Mouse (Mus musculus) induced T-regulatory cell, adult 2 months (primary cell): ENCODE results near the gene Scp2.

Experiments
- DNase-seq: peaks from one replicate; pipeline ENCODE4 v3.0.0-alpha.2; 2012; ENCODE audit warnings: low read depth

Gene Scp2

DNA sequence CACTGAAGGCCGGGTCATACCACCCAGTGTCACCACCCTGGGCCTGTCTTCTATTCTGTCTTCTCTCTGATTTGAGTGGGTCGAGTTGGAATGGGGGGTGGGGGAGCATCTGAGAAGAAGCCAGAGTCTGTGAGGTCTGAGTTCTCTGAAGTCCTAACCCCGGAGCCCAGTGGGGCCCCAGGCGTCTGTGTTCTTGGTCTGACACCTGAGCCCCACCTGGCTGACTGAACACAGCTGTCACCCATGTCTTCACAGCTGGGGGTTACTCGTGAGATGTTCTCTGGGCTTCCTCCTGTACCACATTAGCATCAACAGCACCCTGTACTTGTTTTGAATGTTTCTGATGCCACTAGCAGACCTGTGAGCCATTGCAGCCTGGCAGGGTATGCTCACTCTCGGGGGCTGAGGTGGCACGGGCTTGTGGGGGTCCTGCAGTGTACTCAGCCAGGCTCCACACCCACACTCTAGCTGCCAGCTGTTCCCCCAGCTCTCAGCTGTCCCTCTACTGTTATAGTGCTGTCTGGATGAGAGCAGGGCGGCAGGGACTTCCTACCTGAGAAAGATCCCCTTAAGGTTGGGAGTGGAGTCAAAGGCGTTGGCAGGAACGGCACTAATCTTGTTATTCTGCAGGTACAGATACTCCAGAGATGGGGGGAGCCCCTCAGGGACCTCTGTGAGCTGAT is 126.4 kb downstream of the Scp2 start:
- DNase-seq: no peak

DNA sequence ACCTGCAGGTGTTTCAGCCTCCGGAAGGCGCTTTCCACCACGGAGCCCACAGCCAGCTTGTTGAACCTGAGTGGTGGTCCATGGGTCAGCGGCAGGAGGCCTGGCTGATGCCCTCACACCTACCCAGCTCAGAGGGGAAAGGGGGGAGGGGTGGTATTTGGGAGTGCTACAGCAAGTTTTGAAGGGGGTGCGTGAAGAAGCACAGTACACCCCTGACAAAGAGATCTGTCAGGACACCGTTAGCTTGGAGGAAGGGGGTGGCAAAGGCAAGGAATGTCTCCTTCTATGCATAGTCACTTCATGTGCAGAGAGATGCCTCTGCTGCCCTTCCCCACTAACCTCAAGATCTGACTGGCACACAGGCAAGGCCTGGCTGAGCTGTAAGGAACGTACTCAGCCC is 127.0 kb downstream of the Scp2 start:
- DNase-seq: no peak

DNA sequence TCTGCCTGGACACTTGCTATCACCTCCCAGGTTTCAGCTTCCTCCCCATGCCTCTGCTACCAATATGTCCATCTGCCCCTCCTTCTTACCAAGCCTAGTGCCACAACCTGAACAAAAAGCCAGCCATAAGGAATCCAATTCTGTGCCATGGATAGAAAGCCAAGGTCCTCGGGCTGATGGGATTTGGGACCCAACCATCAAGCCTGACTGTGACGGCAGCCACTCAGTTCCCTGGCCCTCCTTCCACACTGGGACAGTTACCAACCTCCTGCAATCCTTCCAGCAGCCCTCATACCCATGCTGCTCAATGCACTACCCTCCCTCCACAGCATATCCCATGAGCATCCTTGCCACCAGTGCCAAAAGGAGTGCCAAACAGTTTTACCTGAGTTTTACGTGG is 128.5 kb downstream of the Scp2 start:
- DNase-seq: no peak

DNA sequence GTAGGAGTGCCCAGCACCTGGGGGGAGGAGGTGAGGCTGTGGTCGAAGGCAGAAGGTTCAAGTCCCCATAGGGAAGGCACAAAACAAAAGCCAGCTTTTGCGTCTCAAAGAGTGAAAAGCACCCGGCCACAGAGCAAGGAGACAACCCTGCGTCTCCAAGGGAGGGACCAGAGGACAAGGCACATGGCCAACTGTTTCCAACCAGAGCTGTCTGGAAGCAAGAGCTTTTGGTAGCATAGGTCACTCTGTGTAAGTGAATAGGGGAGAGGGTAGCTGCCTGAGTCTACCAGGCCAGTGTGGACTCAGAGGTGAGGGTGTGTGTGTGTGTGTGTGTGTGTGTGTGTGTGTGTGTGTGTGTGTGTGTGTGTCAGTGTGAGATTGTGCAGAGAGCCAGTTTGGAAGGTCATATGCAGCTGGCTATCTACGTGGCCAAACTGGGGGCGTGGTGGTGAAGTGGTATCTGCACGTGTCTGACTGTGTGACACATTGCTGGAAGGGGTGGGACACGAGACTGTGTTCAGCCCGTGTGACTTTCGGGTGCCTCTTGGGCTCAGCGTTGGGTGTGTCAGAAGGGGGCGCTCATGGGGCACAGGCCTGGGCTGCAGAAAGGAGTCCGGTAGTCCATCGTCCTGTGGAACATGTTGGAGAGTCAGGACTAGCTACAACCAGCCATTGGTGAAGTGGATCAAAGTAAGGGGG is 129.6 kb downstream of the Scp2 start:
- DNase-seq: no peak

DNA sequence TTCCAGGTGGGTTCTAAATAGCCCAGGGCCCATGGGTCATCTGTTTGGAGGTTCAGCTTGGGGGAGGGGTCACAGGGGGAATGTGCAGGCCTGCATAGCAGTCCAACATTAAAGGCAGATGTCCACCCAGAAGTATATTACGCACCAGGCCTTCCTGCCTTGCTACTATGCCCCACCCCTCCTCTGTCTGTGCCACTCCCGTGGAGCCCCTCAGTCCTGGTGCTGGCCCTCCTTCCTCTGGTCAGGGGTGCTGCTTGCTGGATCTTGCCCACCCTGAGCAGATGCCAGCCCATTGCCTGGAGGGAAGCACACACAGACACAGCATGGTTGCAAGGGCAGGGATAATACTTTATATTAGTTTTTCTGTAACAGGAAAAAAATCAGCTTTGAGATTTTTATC is 130.3 kb downstream of the Scp2 start:
- DNase-seq: no peak

DNA sequence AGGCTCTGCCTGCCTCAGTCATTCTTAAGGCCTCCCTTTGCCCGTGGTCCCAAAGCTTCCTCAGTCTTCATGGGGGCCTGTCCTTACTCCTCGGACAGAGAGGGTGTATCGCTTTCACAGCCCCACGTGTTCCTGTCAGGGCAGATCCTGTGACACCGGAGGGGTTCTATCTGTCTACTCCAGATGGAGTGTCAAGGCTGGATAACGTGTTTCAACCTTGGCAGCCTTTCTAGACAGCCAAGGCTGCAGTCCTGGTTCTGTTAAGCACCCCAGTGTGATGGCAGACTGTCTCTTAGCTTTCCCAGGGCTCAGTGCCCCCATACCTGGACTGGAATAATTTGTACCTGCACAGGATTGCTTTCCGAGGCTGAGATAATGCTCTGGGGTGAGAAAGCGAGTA is 136.3 kb downstream of the Scp2 start:
- DNase-seq: no peak

DNA sequence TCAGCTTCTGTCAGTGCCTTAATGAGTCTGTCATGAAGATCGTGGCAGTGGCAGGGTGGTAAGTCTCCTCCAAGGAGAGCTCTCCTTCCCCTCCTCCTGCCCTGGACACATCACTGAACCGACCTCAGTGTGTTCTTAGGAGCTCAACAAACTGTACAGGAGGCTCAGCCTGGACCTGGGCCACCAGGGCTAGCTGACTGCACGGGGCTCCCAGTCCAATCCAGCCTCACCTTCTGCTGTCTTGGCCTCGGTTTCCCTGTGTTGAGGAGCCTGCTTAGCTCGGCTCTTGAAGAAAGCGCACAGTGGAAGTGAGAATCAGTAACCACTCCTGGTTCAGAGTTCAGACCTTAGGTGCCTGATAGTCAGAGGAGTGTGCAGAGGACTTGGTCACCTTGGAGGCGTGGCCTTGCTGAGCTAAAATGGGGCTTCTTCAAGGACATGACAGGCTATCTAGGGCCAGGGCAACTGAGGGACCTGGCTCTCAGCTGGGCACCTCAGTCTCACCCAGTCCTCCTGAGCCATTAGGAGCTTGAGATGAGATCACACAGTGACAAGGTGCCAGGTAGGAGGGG is 137.2 kb downstream of the Scp2 start:
- no peak for DNase-seq

DNA sequence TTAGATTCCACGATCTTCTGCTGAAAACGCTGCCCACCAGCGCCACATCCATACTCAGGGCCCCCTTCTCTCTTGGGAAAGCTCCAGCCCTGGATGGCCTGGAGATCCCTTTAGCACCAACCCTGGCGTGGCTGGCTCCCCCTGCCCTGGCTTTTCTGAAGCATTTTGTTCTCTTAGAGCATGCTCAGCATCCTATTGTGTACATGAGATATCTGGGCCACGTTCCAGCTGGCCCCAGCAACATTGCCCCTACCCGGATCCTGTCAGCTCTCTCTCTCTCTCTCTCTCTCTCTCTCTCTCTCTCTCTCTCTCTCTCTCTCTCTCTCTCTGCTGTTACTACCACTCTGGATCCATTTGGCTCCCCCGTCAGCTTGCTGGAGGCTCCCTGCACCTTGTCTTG is 139.5 kb downstream of the Scp2 start:
- DNase-seq: no peak

DNA sequence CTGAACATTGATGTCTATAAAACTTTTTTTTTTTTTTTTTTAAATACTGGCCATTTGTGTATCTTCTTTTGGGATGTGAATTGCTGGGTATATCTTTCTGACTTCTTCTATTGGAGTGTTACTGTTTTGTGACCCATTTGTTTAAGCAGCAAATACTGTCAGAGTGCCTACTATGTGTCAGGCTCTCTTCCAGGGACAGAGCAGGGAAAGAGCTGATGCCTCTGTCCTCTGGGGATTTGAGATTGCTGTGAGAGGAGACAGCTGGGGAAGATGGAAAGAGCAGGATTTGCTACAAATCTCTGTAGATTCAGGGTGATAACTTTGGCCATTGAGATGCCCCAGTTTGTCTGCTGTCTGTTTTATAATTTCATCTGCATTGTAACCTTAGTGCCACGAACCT is 145.4 kb downstream of the Scp2 start:
- no peak for DNase-seq

DNA sequence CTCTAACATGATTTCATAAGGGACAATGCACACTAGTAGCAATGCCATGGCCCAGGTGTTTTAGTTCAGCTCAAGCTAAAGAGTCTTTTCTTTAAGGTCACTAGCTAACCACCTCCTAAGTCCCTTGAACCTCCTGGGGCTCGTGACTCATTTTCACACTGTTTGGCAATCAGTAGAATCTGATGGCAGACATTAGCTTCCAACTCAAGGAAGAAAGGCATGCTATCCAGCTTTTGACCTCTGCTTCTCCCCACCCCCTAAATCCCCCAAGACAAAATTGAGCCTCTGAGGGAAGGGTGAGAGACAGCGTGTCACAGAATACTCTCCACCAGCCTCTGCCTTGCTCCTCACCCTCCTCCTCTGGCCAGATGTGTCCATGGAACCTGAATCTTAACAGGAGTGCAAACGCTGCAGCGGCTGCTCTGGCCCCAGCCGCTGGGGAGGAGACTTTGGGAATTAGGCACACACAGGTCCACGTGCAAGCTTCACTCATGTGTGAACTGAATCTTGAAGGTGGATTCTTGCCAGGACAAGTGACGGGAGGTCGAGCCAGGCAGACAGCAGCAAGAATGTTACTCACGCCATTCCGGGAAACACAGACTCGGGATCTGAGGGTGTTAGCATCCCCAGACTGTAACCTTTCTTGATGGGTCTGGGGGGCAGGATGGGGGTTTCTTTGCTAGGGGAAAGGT is 146.0 kb downstream of the Scp2 start:
- no peak for DNase-seq

DNA sequence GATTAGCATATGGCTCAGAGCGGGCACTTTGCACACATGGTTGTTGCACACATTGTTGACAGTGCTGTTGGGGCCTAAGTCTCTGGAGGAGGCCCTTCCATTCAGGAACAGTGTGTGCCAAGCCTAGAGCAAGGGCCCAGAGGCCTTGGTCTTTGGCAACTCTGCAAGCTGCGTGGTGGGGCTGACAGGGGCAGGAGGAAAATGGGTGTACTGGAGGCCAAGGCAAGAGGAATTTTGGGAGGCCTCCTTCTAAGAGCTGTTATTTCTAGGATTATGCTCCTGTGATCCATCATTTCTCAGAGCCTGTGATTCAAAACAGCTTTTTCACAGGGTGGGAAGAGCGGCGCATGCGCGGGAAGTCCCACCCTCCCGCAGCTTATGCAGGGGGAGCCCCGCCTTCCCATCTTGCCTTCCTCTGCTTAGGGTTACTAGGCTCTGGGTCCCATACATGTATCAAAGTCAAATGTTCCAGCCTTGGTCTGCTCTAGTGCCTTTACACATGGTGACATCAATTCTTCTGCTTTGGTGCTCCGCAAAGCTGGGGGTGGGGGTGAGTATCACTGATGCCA is 148.3 kb downstream of the Scp2 start:
- DNase-seq: no peak

DNA sequence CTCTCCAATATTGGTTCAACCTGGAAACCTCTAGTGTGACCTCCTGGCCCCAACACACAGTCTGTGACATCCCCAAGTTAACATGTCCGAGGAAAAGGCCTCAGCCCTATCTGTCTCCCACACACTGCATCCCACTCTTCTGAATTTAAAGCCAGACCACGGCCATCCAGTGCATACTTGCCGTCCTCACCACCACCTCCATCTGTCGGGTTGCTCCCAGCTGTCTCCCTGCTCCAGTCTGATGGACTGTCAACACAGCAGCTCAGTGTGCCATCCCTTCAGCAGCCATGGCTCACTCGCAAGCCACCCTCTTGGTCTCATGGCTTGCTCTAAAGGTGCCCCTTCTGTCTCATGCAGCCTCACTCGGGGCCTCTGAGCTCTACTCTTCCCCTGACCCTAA is 149.1 kb downstream of the Scp2 start:
- no peak for DNase-seq

DNA sequence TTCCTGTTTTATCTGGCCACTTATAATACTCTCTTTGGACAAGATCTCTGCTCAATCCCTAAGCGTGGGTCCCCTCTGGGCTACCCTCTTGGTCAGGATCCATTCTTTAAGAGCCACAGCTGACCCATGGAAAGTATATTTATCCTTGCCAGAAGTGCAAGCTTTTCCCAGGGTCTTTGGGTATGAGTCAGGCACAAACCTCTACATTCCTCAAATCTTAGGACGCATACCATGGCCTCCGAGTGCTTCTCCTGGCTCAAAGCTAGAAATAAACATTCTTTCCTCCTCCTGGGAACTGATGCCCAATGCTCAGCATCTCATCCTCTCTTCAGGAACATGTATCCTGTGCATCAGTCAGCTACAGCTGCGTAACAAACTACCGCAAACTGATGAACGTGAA is 149.8 kb downstream of the Scp2 start:
- DNase-seq: no peak
